Mouse (Mus musculus): ENCODE data around the gene Mrps10. TPM values are rescaled to one million over a fixed set of nuclear protein-coding genes. Genes with fewer than 3 reads are reported as not detected.
"Not testable (repeated sequence)": the region's sequence is repeated elsewhere in the genome, so short reads cannot be mapped to it uniquely, and the experiment has no call there.

Gene Mrps10
- polyA plus RNA-seq, 1 experiment: 20.5 TPM

DNA sequence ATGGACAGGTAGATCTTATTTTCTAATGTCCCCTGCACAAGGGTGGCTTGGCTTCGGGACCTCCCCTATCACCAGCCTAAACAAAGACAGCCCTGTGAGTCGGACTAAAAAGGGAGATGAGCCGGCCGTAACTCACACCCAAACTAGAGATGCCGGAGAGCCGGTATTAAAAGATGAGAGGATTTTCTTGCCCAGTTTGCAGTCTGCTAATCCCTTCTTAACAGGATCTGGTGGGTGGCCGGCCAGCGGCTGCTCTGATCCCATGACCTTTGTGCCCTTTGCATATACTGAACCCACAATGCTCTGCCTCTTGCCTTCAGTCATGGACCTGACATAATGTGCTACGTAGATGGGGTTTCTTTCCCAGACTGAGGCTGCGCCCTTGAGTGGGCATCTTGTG, 31.8 kb downstream of the Mrps10 start, which contains the start of gene Guca1a:
Gene Guca1a (minus strand): TSS at position 134 of the 400 bp plus-strand sequence.
- Histone ChIP-seq H3K4me3 (ENCODE audit: insufficient read depth, low read length) (no peak within 1 kb of the TSS), H3K27ac (ENCODE audit: insufficient read depth, low read depth, low read length) (no peak within 1 kb of the TSS), H3K4me1 (ENCODE audit: control insufficient read depth, insufficient read depth, low read length) (peaks cover 5% of the 10 kb centered on the region; the same call in 1 of the 2 replicates)
- TF ChIP-seq CTCF (IDR thresholded peaks at IDR 0.05; ENCODE audit: low read depth, low read length) (no peak), POLR2A (IDR thresholded peaks at IDR 0.05; ENCODE audit: borderline replicate concordance, low read depth, low read length) (no peak)

GRCm38 (mm10) chr17:47407717-47408557, 39.2 kb downstream of the Mrps10 start:
- no peak overlapping the region for H3K27ac ChIP-seq (ENCODE audit: insufficient read depth, low read depth, low read length)
- peak; percentile 35; the same call in 1 of the 2 replicates for TF ChIP-seq CTCF (IDR thresholded peaks at IDR 0.05; ENCODE audit: low read depth, low read length)
- TF ChIP-seq POLR2A (IDR thresholded peaks at IDR 0.05; ENCODE audit: borderline replicate concordance, low read depth, low read length): no peak
- H3K4me1 ChIP-seq (ENCODE audit: control insufficient read depth, insufficient read depth, low read length): no peaks in the 10 kb centered on the region
- no peak overlapping the region for H3K4me3 ChIP-seq (ENCODE audit: insufficient read depth, low read length)

DNA sequence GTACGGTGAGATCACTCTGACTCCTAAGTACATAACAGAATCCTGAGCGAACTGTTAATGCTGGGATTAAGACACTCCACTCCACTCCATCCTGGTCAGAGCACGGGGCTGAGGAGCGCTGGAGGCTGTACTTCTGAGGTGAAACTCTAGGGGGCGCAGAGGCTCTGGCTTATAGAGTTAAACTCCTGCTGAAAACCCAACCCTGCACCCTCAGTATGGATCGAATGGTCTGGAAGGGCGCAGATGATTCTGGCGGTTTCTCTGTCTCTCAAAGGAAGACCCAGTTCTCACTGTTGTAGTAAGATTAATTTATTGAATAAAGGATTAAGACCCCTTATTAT, 39.8 kb downstream of the Mrps10 start:
- TF ChIP-seq CTCF (IDR thresholded peaks at IDR 0.05; ENCODE audit: low read depth, low read length) (peak; percentile 49), POLR2A (IDR thresholded peaks at IDR 0.05; ENCODE audit: borderline replicate concordance, low read depth, low read length) (no peak)
- H3K4me3 ChIP-seq (ENCODE audit: insufficient read depth, low read length): no peak overlapping the region
- H3K27ac ChIP-seq (ENCODE audit: insufficient read depth, low read depth, low read length): no peak overlapping the region
- H3K4me1 ChIP-seq (ENCODE audit: control insufficient read depth, insufficient read depth, low read length): no peaks in the 10 kb centered on the region

GRCm38 (mm10) chr17:47409897-47410861, 41.5 kb downstream of the Mrps10 start:
- H3K4me1 ChIP-seq (ENCODE audit: control insufficient read depth, insufficient read depth, low read length); H3K27ac ChIP-seq (ENCODE audit: insufficient read depth, low read depth, low read length): not testable (repeated sequence)
- H3K4me3 ChIP-seq (ENCODE audit: insufficient read depth, low read length): peak overlapping the region; percentile 33

GRCm38 (mm10) chr17:47420195-47420594, 51.5 kb downstream of the Mrps10 start:
- Histone ChIP-seq H3K27ac (ENCODE audit: insufficient read depth, low read depth, low read length) (no peak overlapping the region), H3K4me1 (ENCODE audit: control insufficient read depth, insufficient read depth, low read length) (no peaks in the 10 kb centered on the region), H3K4me3 (ENCODE audit: insufficient read depth, low read length) (no peak overlapping the region)
- no peak for TF ChIP-seq CTCF (IDR thresholded peaks at IDR 0.05; ENCODE audit: low read depth, low read length)
- TF ChIP-seq POLR2A (IDR thresholded peaks at IDR 0.05; ENCODE audit: borderline replicate concordance, low read depth, low read length): no peak

- Histone ChIP-seq H3K4me3 (ENCODE audit: insufficient read depth, low read length) (no peak overlapping the region), H3K4me1 (ENCODE audit: control insufficient read depth, insufficient read depth, low read length) (no peaks in the 10 kb centered on the region), H3K27ac (ENCODE audit: insufficient read depth, low read depth, low read length) (no peak overlapping the region)
- TF ChIP-seq CTCF (IDR thresholded peaks at IDR 0.05; ENCODE audit: low read depth, low read length): no peak
- no peak for TF ChIP-seq POLR2A (IDR thresholded peaks at IDR 0.05; ENCODE audit: borderline replicate concordance, low read depth, low read length)
Measured at GRCm38 (mm10) chr17:47421566-47421965, 52.9 kb downstream of the Mrps10 start.

DNA sequence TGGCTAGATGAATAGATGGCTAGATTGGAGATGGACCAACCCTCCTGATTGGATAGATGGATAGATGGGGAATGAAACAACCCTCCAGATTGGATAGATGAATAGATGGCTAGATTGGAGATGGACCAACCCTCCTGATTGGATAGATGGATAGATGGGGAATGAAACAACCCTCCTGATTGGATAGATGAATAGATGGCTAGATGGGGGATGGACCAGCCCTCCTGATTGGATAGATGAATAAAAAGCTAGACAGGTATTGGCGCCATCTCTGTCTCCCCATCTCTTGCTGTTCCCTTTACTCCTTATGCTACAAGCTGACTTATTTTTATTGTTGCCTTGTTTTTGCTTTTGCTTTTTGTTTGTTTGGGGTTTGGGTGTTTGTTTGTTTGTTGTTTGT, 53.9 kb downstream of the Mrps10 start:
- not testable (repeated sequence) for H3K27ac ChIP-seq (ENCODE audit: insufficient read depth, low read depth, low read length); H3K4me1 ChIP-seq (ENCODE audit: control insufficient read depth, insufficient read depth, low read length); H3K4me3 ChIP-seq (ENCODE audit: insufficient read depth, low read length)

DNA sequence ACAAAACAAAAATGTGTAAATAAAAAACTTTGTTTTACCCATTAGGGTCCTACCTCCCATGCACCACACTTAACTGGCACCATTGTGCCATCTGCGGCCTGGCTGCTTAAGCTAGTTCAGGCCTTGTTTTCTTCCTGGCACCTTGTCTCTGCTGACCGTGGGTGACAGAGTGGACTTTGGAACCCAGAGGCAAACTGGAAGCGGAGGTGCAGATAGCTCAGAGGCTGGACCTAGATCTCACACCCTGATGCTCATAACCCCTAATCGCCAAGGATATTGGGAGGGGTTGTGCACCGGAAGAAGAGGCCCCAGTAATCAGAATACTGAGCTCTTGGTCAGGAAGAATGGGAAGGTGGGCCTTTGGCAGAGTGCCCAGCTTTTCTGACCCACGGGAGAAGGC, 55.5 kb downstream of the Mrps10 start:
- H3K4me3 ChIP-seq (ENCODE audit: insufficient read depth, low read length): no peak overlapping the region
- no peaks in the 10 kb centered on the region for H3K4me1 ChIP-seq (ENCODE audit: control insufficient read depth, insufficient read depth, low read length)
- no peak for TF ChIP-seq POLR2A (IDR thresholded peaks at IDR 0.05; ENCODE audit: borderline replicate concordance, low read depth, low read length)
- no peak for TF ChIP-seq CTCF (IDR thresholded peaks at IDR 0.05; ENCODE audit: low read depth, low read length)
- no peak overlapping the region for H3K27ac ChIP-seq (ENCODE audit: insufficient read depth, low read depth, low read length)

- H3K4me1 ChIP-seq (ENCODE audit: control insufficient read depth, insufficient read depth, low read length): no peaks in the 10 kb centered on the region
- no peak overlapping the region for H3K27ac ChIP-seq (ENCODE audit: insufficient read depth, low read depth, low read length)
- TF ChIP-seq CTCF (IDR thresholded peaks at IDR 0.05; ENCODE audit: low read depth, low read length): 0 out of 2 replicates have a peak, but pooled peaks have one; percentile 11
- TF ChIP-seq POLR2A (IDR thresholded peaks at IDR 0.05; ENCODE audit: borderline replicate concordance, low read depth, low read length): no peak
- no peak overlapping the region for H3K4me3 ChIP-seq (ENCODE audit: insufficient read depth, low read length)
Measured at GRCm38 (mm10) chr17:47427316-47427715, 58.6 kb downstream of the Mrps10 start.

- no peak overlapping the region for H3K27ac ChIP-seq (ENCODE audit: insufficient read depth, low read depth, low read length)
- no peaks in the 10 kb centered on the region for H3K4me1 ChIP-seq (ENCODE audit: control insufficient read depth, insufficient read depth, low read length)
- TF ChIP-seq POLR2A (IDR thresholded peaks at IDR 0.05; ENCODE audit: borderline replicate concordance, low read depth, low read length) (no peak), CTCF (IDR thresholded peaks at IDR 0.05; ENCODE audit: low read depth, low read length) (peak; percentile 55; the same call in 1 of the 2 replicates)
- H3K4me3 ChIP-seq (ENCODE audit: insufficient read depth, low read length): no peak overlapping the region
Measured at GRCm38 (mm10) chr17:47428831-47429304, 60.2 kb downstream of the Mrps10 start.
